Mouse (Mus musculus): ENCODE results near the gene Krt33b.

Krt33b gene

GRCm38 (mm10) chr11:99993620-99994383 lies 35.9 kb downstream of the Krt33b start, which contains the start of gene Krtap17-1:
Krtap17-1 (minus strand) TSS chr11:99993994.
- in situ Hi-C loops (cut with MboI; ENCODE audit: low sequenced_read_pairs): no loop called here

- in situ Hi-C loops (cut with MboI; ENCODE audit: low sequenced_read_pairs): no loop called here
Observed at GRCm38 (mm10) chr11:99990571-99990970, 39.1 kb downstream of the Krt33b start.

DNA sequence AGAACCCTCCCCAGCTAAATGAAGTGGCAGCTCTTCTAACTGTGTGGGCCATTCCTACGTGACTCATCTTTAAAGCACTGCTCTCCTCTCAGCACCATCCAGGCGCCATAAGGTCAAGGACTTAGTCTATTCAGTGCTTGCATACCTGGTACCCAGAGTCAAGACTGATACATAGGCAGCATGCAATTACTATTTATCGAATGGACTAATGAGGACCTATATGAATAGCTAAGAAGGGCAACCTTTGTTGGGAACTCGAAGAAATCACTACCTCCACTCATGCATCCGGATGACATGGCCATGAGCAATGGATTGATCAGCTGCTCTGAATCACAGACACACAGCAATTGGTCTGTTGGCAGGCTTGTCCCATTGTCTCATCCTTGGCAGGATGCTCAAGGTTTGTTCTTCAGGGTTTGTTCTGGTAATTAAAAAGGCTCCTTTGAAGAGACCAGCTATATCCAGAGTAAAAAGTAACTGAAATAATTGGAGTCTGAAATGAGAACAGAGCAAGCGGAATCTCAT lies 39.7 kb downstream of the Krt33b start:
- in situ Hi-C loops (cut with MboI; ENCODE audit: low sequenced_read_pairs): no loop called here

GRCm38 (mm10) chr11:99988530-99988929 lies 41.1 kb downstream of the Krt33b start:
- in situ Hi-C loops (cut with MboI; ENCODE audit: low sequenced_read_pairs): no loop called here

GRCm38 (mm10) chr11:99986180-99986647 lies 43.5 kb downstream of the Krt33b start, which contains the start of gene Krtap16-1:
Krtap16-1 (minus strand) TSS chr11:99986597.
- in situ Hi-C loops (cut with MboI; ENCODE audit: low sequenced_read_pairs): no loop called here

DNA sequence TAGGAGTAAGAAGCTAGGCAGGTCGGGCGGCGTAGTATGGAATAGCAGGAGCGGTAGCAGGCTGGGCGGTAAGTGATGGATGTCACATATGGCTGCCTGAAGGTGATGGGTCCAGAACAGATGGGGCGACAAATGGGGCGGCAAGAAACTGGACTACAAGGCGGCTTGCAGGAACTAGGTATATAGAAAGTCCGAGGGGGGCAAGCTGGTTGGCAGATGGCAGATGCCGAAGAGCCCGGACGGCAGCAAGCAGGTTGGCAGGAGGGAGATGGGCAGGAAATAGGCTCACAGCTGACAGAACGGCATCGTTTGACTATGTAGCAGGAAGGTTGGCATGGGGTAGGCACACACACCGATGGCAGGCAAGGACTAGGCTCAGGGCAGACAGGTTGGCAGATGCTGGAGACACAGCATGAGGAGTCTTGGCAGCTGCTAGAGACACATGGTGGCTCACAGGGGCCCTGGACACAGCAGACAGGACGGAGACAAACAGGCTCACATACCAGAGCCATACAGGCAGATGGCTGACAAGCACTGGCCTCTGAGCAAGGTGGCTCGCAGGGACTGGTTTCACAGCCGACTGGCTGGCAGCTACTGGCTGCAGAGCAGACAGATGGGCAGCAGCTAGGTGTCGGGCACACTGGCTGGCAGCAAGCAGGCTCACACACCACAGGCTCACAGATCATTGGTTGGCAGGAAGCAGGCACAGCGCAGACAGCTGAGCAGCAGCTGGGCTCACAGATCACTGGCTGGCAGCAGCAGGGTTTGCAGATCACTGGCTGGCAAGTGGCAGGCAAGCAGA lies 44.2 kb downstream of the Krt33b start:
- in situ Hi-C loops (cut with MboI; ENCODE audit: low sequenced_read_pairs): no loop called here

DNA sequence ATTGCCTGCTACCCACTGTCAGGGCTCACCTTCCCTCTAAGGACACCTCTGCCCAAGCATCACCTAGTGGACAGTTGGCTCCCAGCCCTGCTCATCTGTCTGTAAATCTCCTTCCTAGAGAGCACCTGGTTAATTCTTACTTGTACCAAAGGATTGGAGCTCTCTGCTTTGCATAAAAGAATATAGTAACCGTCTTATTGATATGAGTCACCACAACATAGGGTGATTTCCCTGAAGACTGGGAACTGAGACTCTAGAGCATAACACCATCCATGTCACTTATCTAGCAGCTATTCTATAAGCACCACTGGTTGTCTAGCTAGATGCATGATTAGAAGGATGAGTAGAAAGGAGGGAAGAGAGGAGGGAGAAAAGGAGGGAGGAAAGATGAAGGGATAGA lies 46.2 kb downstream of the Krt33b start:
- in situ Hi-C loops (cut with MboI; ENCODE audit: low sequenced_read_pairs): no loop called here

- in situ Hi-C loops (cut with MboI; ENCODE audit: low sequenced_read_pairs): no loop called here
Observed at GRCm38 (mm10) chr11:99982731-99983130, 46.9 kb downstream of the Krt33b start.

- in situ Hi-C loops (cut with MboI; ENCODE audit: low sequenced_read_pairs): no loop called here
Observed at GRCm38 (mm10) chr11:99978953-99979352, 50.7 kb downstream of the Krt33b start, which contains the start of gene Krtap29-1. Krtap29-1 (minus strand) TSS chr11:99979053.
